Mouse (Mus musculus) myocyte (in vitro differentiated cells): Measurements from ENCODE around the gene Cacng3. TPM values are rescaled to one million over a fixed set of nuclear protein-coding genes. Genes with fewer than 3 reads are reported as not detected.

Experiments used
- H3K27me3 ChIP-seq: one replicate; pipeline ENCODE4 v1.6.1; 2011; ENCODE audit not compliant: control insufficient read depth, insufficient read depth, insufficient read length
- H3K36me3 ChIP-seq: one replicate; pipeline ENCODE4 v1.6.1; 2011; ENCODE audit not compliant: control insufficient read depth, insufficient read depth
- H3K4me2 ChIP-seq: one replicate; pipeline ENCODE4 v1.6.1; 2011; ENCODE audit warnings: low read depth, control low read depth
- H3K4me3 ChIP-seq: one replicate; pipeline ENCODE4 v1.5.1; 2011; ENCODE audit warnings: mild to moderate bottlenecking, control low read depth, moderate library complexity
- H3K79me2 ChIP-seq: one replicate; pipeline ENCODE4 v1.6.1; 2011; ENCODE audit not compliant: control insufficient read depth, insufficient read depth
- H3ac ChIP-seq: one replicate; pipeline ENCODE4 v1.6.1; 2011; ENCODE audit not compliant: control insufficient read depth, insufficient read length
- CEBPB ChIP-seq: IDR thresholded peaks from 2 replicates; pipeline ENCODE4 v1.6.1; 2011; ENCODE audit warnings: mild to moderate bottlenecking, moderate library complexity; ENCODE audit not compliant: poor library complexity, insufficient read depth, severe bottlenecking
- E2F4 ChIP-seq: IDR thresholded peaks from one replicate; pipeline ENCODE4 v1.6.1; 2011; ENCODE audit warnings: mild to moderate bottlenecking, control low read depth, moderate library complexity; ENCODE audit not compliant: insufficient read depth
- MAX ChIP-seq: IDR thresholded peaks from one replicate; pipeline ENCODE4 v1.6.1; 2011; ENCODE audit warnings: low read depth, mild to moderate bottlenecking, control low read depth
- MYOD1 ChIP-seq, 3 experiments: IDR thresholded peaks; one replicate each; pipeline ENCODE4 v1.6.1; 2011; ENCODE audit warnings: control low read depth in 2 of 3, low read depth in 2 of 3, mild to moderate bottlenecking in 2 of 3, moderate library complexity in 1 of 3; ENCODE audit not compliant: insufficient read length in 2 of 3, control insufficient read depth in 1 of 3
- MYOG ChIP-seq, 3 experiments: IDR thresholded peaks; one replicate each; pipeline ENCODE4 v1.6.1; 2011; ENCODE audit warnings: control low read depth in 2 of 3, low read depth in 2 of 3, mild to moderate bottlenecking in 2 of 3; ENCODE audit not compliant: insufficient read length in 2 of 3, control insufficient read depth in 1 of 3, insufficient read depth in 1 of 3
- POLR2A ChIP-seq: IDR thresholded peaks from one replicate; pipeline ENCODE4 v1.6.1; 2011; ENCODE audit warnings: low read depth, mild to moderate bottlenecking, control low read depth, moderate library complexity; ENCODE audit not compliant: insufficient read length
- POLR2AphosphoS2 ChIP-seq: IDR thresholded peaks from one replicate; pipeline ENCODE4 v1.6.1; 2011; ENCODE audit warnings: low read depth, control low read depth; ENCODE audit not compliant: insufficient read length
- REST ChIP-seq: IDR thresholded peaks from one replicate; pipeline ENCODE4 v1.6.1; 2011; ENCODE audit warnings: mild to moderate bottlenecking, control low read depth, moderate library complexity; ENCODE audit not compliant: insufficient read depth, insufficient read length
- SRF ChIP-seq: IDR thresholded peaks from one replicate; pipeline ENCODE4 v1.6.1; 2011; ENCODE audit warnings: low read depth; ENCODE audit not compliant: control insufficient read depth, insufficient read length
- TCF12 ChIP-seq: IDR thresholded peaks from one replicate; pipeline ENCODE4 v1.6.1; 2011; ENCODE audit warnings: mild to moderate bottlenecking, control low read depth; ENCODE audit not compliant: poor library complexity, insufficient read depth, severe bottlenecking
- TCF3 ChIP-seq: IDR thresholded peaks from one replicate; pipeline ENCODE4 v1.6.1; 2011; ENCODE audit warnings: low read depth, control low read depth; ENCODE audit not compliant: insufficient read length
- USF1 ChIP-seq: IDR thresholded peaks from one replicate; pipeline ENCODE4 v1.6.1; 2011; ENCODE audit warnings: low read depth, mild to moderate bottlenecking, control low read depth, moderate library complexity
- polyA plus RNA-seq: library from polyadenylated mRNA; unstranded; fragments of >200 nt; fragmentation: generic; extraction: Trizol; gene quantifications from one replicate; pipeline ENCODE4 v1.2.1, GENCODE M21; 2012; ENCODE audit warnings: missing spikeins

The Cacng3 gene
- polyA plus RNA-seq, 1 experiment = not detected

- TF ChIP-seq POLR2AphosphoS2 = no peak
- TF ChIP-seq MYOG (IDR thresholded peaks at IDR 0.05; ENCODE audit: control insufficient read depth in 1 of 3, insufficient read depth in 1 of 3, insufficient read length in 2 of 3, low read depth in 2 of 3) = no peak
- no peak for TF ChIP-seq MAX
- no peak for TF ChIP-seq TCF3
- no peak for TF ChIP-seq USF1
- no peak for TF ChIP-seq REST
- no peak for TF ChIP-seq POLR2A
- no peak for TF ChIP-seq TCF12
- Histone ChIP-seq H3K79me2 (no peaks in the 10 kb centered on the region), H3ac (no peak overlapping the region), H3K36me3 (no peaks in the 10 kb centered on the region), H3K4me2 (no peak overlapping the region), H3K27me3 (no peaks in the 10 kb centered on the region), H3K4me3 (no peak overlapping the region)
Observed at GRCm38 (mm10) chr7:122652523-122652922, 17.8 kb upstream of the Cacng3 start.

- Histone ChIP-seq H3K79me2 (no peaks in the 10 kb centered on the region), H3K4me2 (no peak overlapping the region), H3ac (no peak overlapping the region), H3K27me3 (no peaks in the 10 kb centered on the region), H3K4me3 (no peak overlapping the region), H3K36me3 (no peaks in the 10 kb centered on the region)
- TF ChIP-seq POLR2AphosphoS2 = no peak
- no peak for TF ChIP-seq TCF3
- TF ChIP-seq REST = no peak
- no peak for TF ChIP-seq USF1
- TF ChIP-seq TCF12 = no peak
- TF ChIP-seq CEBPB = no peak
- TF ChIP-seq E2F4 = no peak
- TF ChIP-seq SRF = no peak
- TF ChIP-seq MYOG (IDR thresholded peaks at IDR 0.05; ENCODE audit: control insufficient read depth in 1 of 3, insufficient read depth in 1 of 3, insufficient read length in 2 of 3, low read depth in 2 of 3) = no peak
Observed at GRCm38 (mm10) chr7:122656671-122657070, 13.6 kb upstream of the Cacng3 start.

- no peaks in the 10 kb centered on the region for H3K79me2 ChIP-seq
- no peak overlapping the region for H3K4me2 ChIP-seq
- TF ChIP-seq TCF12 (no peak), MYOD1 (IDR thresholded peaks at IDR 0.05; ENCODE audit: control insufficient read depth in 1 of 3, insufficient read length in 2 of 3, low read depth in 2 of 3) (no peak), E2F4 (no peak)
- H3K36me3 ChIP-seq = no peaks in the 10 kb centered on the region
- no peaks in the 10 kb centered on the region for H3K27me3 ChIP-seq
- no peak overlapping the region for H3ac ChIP-seq
- no peak overlapping the region for H3K4me3 ChIP-seq
Observed at GRCm38 (mm10) chr7:122657423-122658126, 12.7 kb upstream of the Cacng3 start.

GRCm38 (mm10) chr7:122665311-122666049, 4.8 kb upstream of the Cacng3 start:
- Histone ChIP-seq H3K27me3 (no peaks in the 10 kb centered on the region), H3ac (no peak overlapping the region), H3K36me3 (no peaks in the 10 kb centered on the region), H3K79me2 (no peaks in the 10 kb centered on the region), H3K4me3 (no peak overlapping the region), H3K4me2 (no peak overlapping the region)
- no peak for TF ChIP-seq MYOG (IDR thresholded peaks at IDR 0.05; ENCODE audit: control insufficient read depth in 1 of 3, insufficient read depth in 1 of 3, insufficient read length in 2 of 3, low read depth in 2 of 3)
- TF ChIP-seq POLR2A = no peak
- TF ChIP-seq E2F4 = no peak
- no peak for TF ChIP-seq MYOD1 (IDR thresholded peaks at IDR 0.05; ENCODE audit: control insufficient read depth in 1 of 3, insufficient read length in 2 of 3, low read depth in 2 of 3)
- no peak for TF ChIP-seq CEBPB
- no peak for TF ChIP-seq SRF

GRCm38 (mm10) chr7:122667903-122668302, 2.4 kb upstream of the Cacng3 start:
- no peak overlapping the region for H3ac ChIP-seq
- H3K4me2 ChIP-seq = no peak overlapping the region
- H3K4me3 ChIP-seq = no peak overlapping the region
- TF ChIP-seq USF1 (no peak), MYOG (IDR thresholded peaks at IDR 0.05; ENCODE audit: control insufficient read depth in 1 of 3, insufficient read depth in 1 of 3, insufficient read length in 2 of 3, low read depth in 2 of 3) (no peak), CEBPB (no peak), POLR2AphosphoS2 (no peak), TCF3 (no peak), MYOD1 (IDR thresholded peaks at IDR 0.05; ENCODE audit: control insufficient read depth in 1 of 3, insufficient read length in 2 of 3, low read depth in 2 of 3) (no peak), MAX (no peak), REST (no peak), SRF (no peak), POLR2A (no peak), E2F4 (no peak), TCF12 (no peak)
- H3K79me2 ChIP-seq = no peaks in the 10 kb centered on the region
- no peaks in the 10 kb centered on the region for H3K27me3 ChIP-seq
- H3K36me3 ChIP-seq = no peaks in the 10 kb centered on the region
